Mouse (Mus musculus) embryonic facial prominence, embryonic 12.5 days (tissue): ENCODE results near the gene Gm7168. TPM values are rescaled to one million over a fixed set of nuclear protein-coding genes. Genes with fewer than 3 reads are reported as not detected.
"Not testable (repeated sequence)": the region's sequence is repeated elsewhere in the genome, so short reads cannot be mapped to it uniquely, and the experiment has no call there.

Experiments used
- ATAC-seq: fragments of 200-750 bp; cut with Nextera tagmentation; 2 replicates; pipeline ENCODE4 v1.8.0; 2017; ENCODE audit not compliant: insufficient number of reproducible peaks, insufficient read depth, low FRiP score, low TSS enrichment
- H3K27ac ChIP-seq: fragments of 300-500 bp; sonication (generic); 2 replicates; pipeline ENCODE4 v1.5.1; 2016; ENCODE audit warnings: mild to moderate bottlenecking
- H3K27me3 ChIP-seq: fragments of 300-500 bp; sonication (generic); 2 replicates; pipeline ENCODE4 v1.6.1; 2016; ENCODE audit warnings: mild to moderate bottlenecking, moderate library complexity
- H3K36me3 ChIP-seq: fragments of 300-500 bp; sonication (generic); 2 replicates; pipeline ENCODE4 v1.6.1; 2016; ENCODE audit warnings: mild to moderate bottlenecking
- H3K4me1 ChIP-seq: fragments of 300-500 bp; sonication (generic); 2 replicates; pipeline ENCODE4 v1.6.1; 2016
- H3K4me2 ChIP-seq: fragments of 300-500 bp; sonication (generic); replicated peaks from 2 replicates; pipeline ENCODE4 v1.6.1; 2016; ENCODE audit warnings: mild to moderate bottlenecking, moderate library complexity
- H3K4me3 ChIP-seq: fragments of 300-500 bp; sonication (generic); 2 replicates; pipeline ENCODE4 v1.5.1; 2016; ENCODE audit warnings: mild to moderate bottlenecking
- H3K9ac ChIP-seq: fragments of 300-500 bp; sonication (generic); 2 replicates; pipeline ENCODE4 v1.6.1; 2016; ENCODE audit warnings: mild to moderate bottlenecking, moderate library complexity
- H3K9me3 ChIP-seq: fragments of 300-500 bp; sonication (generic); 2 replicates; pipeline ENCODE4 v1.6.1; 2016; ENCODE audit warnings: mild to moderate bottlenecking, moderate library complexity
- WGBS: fragments of 180-500 bp; shearing (Covaris S2); methylation state at CpG from one replicate; pipeline ENCODE4 v1.1.7; 2016; 5-methylcytosine and 5-hydroxymethylcytosine counted together
- polyA plus RNA-seq: library from polyadenylated mRNA; unstranded; fragments of >200 nt; fragmentation: Nextera tagmentation; extraction: Ambion mirVana; gene quantifications from 2 replicates; pipeline ENCODE4 v1.2.1, GENCODE M21; 2016

The Gm7168 gene
- not detected in 2 replicates for polyA plus RNA-seq

- not testable (repeated sequence) for H3K4me2 ChIP-seq, H3K4me3 ChIP-seq, H3K9me3 ChIP-seq, H3K9ac ChIP-seq, ATAC-seq, H3K4me1 ChIP-seq, H3K27me3 ChIP-seq, H3K36me3 ChIP-seq, H3K27ac ChIP-seq
- WGBS: 86% methylated on average over 1 of the region's 2 CpGs
Measured at GRCm38 (mm10) chr17:13948073-13948472, at the start of gene Gm7168. TSS of gene Gm7168 (plus strand) at chr17:13948373.

GRCm38 (mm10) chr17:13898838-13899237 is 49.3 kb upstream of the Gm7168 start:
- no peaks in the 10 kb centered on the region for H3K27me3 ChIP-seq
- no peak overlapping the region for H3K4me2 ChIP-seq
- no peak overlapping the region for H3K4me3 ChIP-seq
- WGBS: 85% methylated on average over 17 of the region's 17 CpGs
- H3K27ac ChIP-seq: no peak overlapping the region
- H3K9me3 ChIP-seq: no peaks in the 10 kb centered on the region
- H3K4me1 ChIP-seq: no peaks in the 10 kb centered on the region
- no peak for ATAC-seq
- H3K36me3 ChIP-seq: peaks cover 15% of the 10 kb centered on the region; the same call in 1 of the 2 replicates
- H3K9ac ChIP-seq: no peak overlapping the region

- H3K9ac ChIP-seq: no peak overlapping the region
- no peak overlapping the region for H3K4me3 ChIP-seq
- ATAC-seq: no peak
- H3K4me2 ChIP-seq: no peak overlapping the region
- H3K27ac ChIP-seq: no peak overlapping the region
- WGBS: 85% methylated on average over 7 of the region's 7 CpGs
- H3K4me1 ChIP-seq: no peaks in the 10 kb centered on the region
- H3K36me3 ChIP-seq: peaks cover 15% of the 10 kb centered on the region; the same call in 1 of the 2 replicates
- no peaks in the 10 kb centered on the region for H3K27me3 ChIP-seq
- H3K9me3 ChIP-seq: no peaks in the 10 kb centered on the region
Measured at GRCm38 (mm10) chr17:13899241-13899640, 48.9 kb upstream of the Gm7168 start.

- Histone ChIP-seq H3K27ac (no peak overlapping the region), H3K4me3 (no peak overlapping the region), H3K9me3 (no peaks in the 10 kb centered on the region), H3K4me2 (no peak overlapping the region), H3K4me1 (no peaks in the 10 kb centered on the region), H3K27me3 (no peaks in the 10 kb centered on the region), H3K9ac (no peak overlapping the region), H3K36me3 (peaks cover 14% of the 10 kb centered on the region)
- 88% methylated on average over 8 of the region's 8 CpGs for WGBS
- no peak for ATAC-seq
Measured at GRCm38 (mm10) chr17:13903793-13904192, 44.4 kb upstream of the Gm7168 start.

GRCm38 (mm10) chr17:13907082-13907481 is 41.1 kb upstream of the Gm7168 start:
- Histone ChIP-seq H3K9me3 (no peaks in the 10 kb centered on the region), H3K9ac (no peak overlapping the region), H3K27me3 (no peaks in the 10 kb centered on the region), H3K4me1 (no peaks in the 10 kb centered on the region), H3K4me2 (no peak overlapping the region), H3K27ac (no peak overlapping the region), H3K4me3 (no peak overlapping the region), H3K36me3 (peaks cover 8% of the 10 kb centered on the region)
- 93% methylated on average over 5 of the region's 5 CpGs for WGBS
- ATAC-seq: no peak

- no peak overlapping the region for H3K4me2 ChIP-seq
- H3K27ac ChIP-seq: no peak overlapping the region
- H3K4me1 ChIP-seq: no peaks in the 10 kb centered on the region
- 92% methylated on average over 1 of the region's 1 CpGs for WGBS
- no peaks in the 10 kb centered on the region for H3K9me3 ChIP-seq
- H3K36me3 ChIP-seq: peaks cover 8% of the 10 kb centered on the region
- H3K9ac ChIP-seq: no peak overlapping the region
- H3K4me3 ChIP-seq: no peak overlapping the region
- ATAC-seq: no peak
- H3K27me3 ChIP-seq: no peaks in the 10 kb centered on the region
Measured at GRCm38 (mm10) chr17:13907681-13908080, 40.5 kb upstream of the Gm7168 start.

GRCm38 (mm10) chr17:13913951-13914350 is 34.2 kb upstream of the Gm7168 start:
- H3K4me2 ChIP-seq: no peak overlapping the region
- H3K9me3 ChIP-seq: no peaks in the 10 kb centered on the region
- no peak overlapping the region for H3K4me3 ChIP-seq
- H3K27ac ChIP-seq: no peak overlapping the region
- H3K4me1 ChIP-seq: peaks cover 7% of the 10 kb centered on the region; the same call in 1 of the 2 replicates
- 69% methylated on average over 4 of the region's 4 CpGs for WGBS
- no peaks in the 10 kb centered on the region for H3K36me3 ChIP-seq
- H3K27me3 ChIP-seq: no peaks in the 10 kb centered on the region
- no peak for ATAC-seq
- no peak overlapping the region for H3K9ac ChIP-seq

GRCm38 (mm10) chr17:13914531-13914930 is 33.6 kb upstream of the Gm7168 start:
- Histone ChIP-seq H3K9me3 (no peaks in the 10 kb centered on the region), H3K27ac (no peak overlapping the region), H3K27me3 (no peaks in the 10 kb centered on the region), H3K4me3 (no peak overlapping the region), H3K9ac (no peak overlapping the region), H3K4me1 (peaks cover 7% of the 10 kb centered on the region; the same call in 1 of the 2 replicates), H3K36me3 (no peaks in the 10 kb centered on the region), H3K4me2 (no peak overlapping the region)
- no peak for ATAC-seq
- 54% methylated on average over 4 of the region's 4 CpGs for WGBS

GRCm38 (mm10) chr17:13920771-13921170 is 27.4 kb upstream of the Gm7168 start:
- Histone ChIP-seq H3K4me3 (no peak overlapping the region), H3K9me3 (no peaks in the 10 kb centered on the region), H3K9ac (no peak overlapping the region), H3K4me2 (no peak overlapping the region), H3K27me3 (no peaks in the 10 kb centered on the region), H3K27ac (peak overlapping the region; percentile 36; the same call in 1 of the 2 replicates), H3K36me3 (no peaks in the 10 kb centered on the region), H3K4me1 (peaks cover 13% of the 10 kb centered on the region; the same call in 1 of the 2 replicates)
- ATAC-seq: no peak
- 42% methylated on average over 2 of the region's 2 CpGs for WGBS

GRCm38 (mm10) chr17:13923418-13923817 is 24.8 kb upstream of the Gm7168 start:
- no peaks in the 10 kb centered on the region for H3K9me3 ChIP-seq
- H3K4me2 ChIP-seq: no peak overlapping the region
- no peaks in the 10 kb centered on the region for H3K27me3 ChIP-seq
- ATAC-seq: no peak
- H3K4me3 ChIP-seq: no peak overlapping the region
- peaks cover 13% of the 10 kb centered on the region; the same call in 1 of the 2 replicates for H3K4me1 ChIP-seq
- WGBS: 51% methylated on average over 2 of the region's 2 CpGs
- no peaks in the 10 kb centered on the region for H3K36me3 ChIP-seq
- no peak overlapping the region for H3K9ac ChIP-seq
- H3K27ac ChIP-seq: no peak overlapping the region

- H3K27me3 ChIP-seq: no peaks in the 10 kb centered on the region
- peaks cover 9% of the 10 kb centered on the region; the same call in 1 of the 2 replicates for H3K4me1 ChIP-seq
- H3K27ac ChIP-seq: no peak overlapping the region
- H3K4me2 ChIP-seq: no peak overlapping the region
- H3K4me3 ChIP-seq: no peak overlapping the region
- no peak for ATAC-seq
- no peaks in the 10 kb centered on the region for H3K9me3 ChIP-seq
- H3K9ac ChIP-seq: no peak overlapping the region
- H3K36me3 ChIP-seq: no peaks in the 10 kb centered on the region
- 96% methylated on average over 2 of the region's 2 CpGs for WGBS
Measured at GRCm38 (mm10) chr17:13924588-13924987, 23.6 kb upstream of the Gm7168 start.

- Histone ChIP-seq H3K4me1 (peaks cover 6% of the 10 kb centered on the region; the same call in 1 of the 2 replicates), H3K9ac (no peak overlapping the region), H3K4me2 (no peak overlapping the region), H3K27me3 (no peaks in the 10 kb centered on the region), H3K36me3 (no peaks in the 10 kb centered on the region), H3K4me3 (no peak overlapping the region), H3K27ac (no peak overlapping the region), H3K9me3 (no peaks in the 10 kb centered on the region)
- ATAC-seq: no peak
- WGBS: 71% methylated on average over 3 of the region's 3 CpGs
Measured at GRCm38 (mm10) chr17:13925931-13926330, 22.2 kb upstream of the Gm7168 start.

GRCm38 (mm10) chr17:13930421-13930820 is 17.8 kb upstream of the Gm7168 start:
- WGBS: 85% methylated on average over 9 of the region's 9 CpGs
- no peak overlapping the region for H3K27ac ChIP-seq
- no peak for ATAC-seq

More at GRCm38 (mm10) chr17:13930421-13930820, 17.8 kb upstream of the Gm7168 start:
- H3K36me3 ChIP-seq: no peaks in the 10 kb centered on the region
- H3K9me3 ChIP-seq: no peaks in the 10 kb centered on the region
- no peak overlapping the region for H3K4me2 ChIP-seq
- no peaks in the 10 kb centered on the region for H3K4me1 ChIP-seq
- H3K9ac ChIP-seq: no peak overlapping the region
- no peaks in the 10 kb centered on the region for H3K27me3 ChIP-seq
- no peak overlapping the region for H3K4me3 ChIP-seq
